Mouse (Mus musculus) stomach, postnatal 0 days (tissue): ENCODE data around the gene Tlr2.

Experiments
- CTCF ChIP-seq: IDR thresholded peaks from 2 replicates; pipeline ENCODE4 v1.5.1; 2016; ENCODE audit warnings: antibody characterized with exemption, low read depth, mild to moderate bottlenecking, moderate library complexity
- EP300 ChIP-seq: optimal IDR thresholded peaks from 2 replicates; pipeline ENCODE3; 2016; ENCODE audit warnings: antibody characterized with exemption

GRCm38 (mm10) chr3:83812863-83813262 lies 28.7 kb downstream of the Tlr2 start:
- TF ChIP-seq CTCF (no peak), EP300 (no peak)
